Mouse (Mus musculus) mouse embryonic stem cell (cell line): Measurements from ENCODE around the gene Trim45.

Experiments used
- in situ Hi-C, 2 experiments: fragments of 300-500 bp; cut with MboI; formaldehyde crosslinking; loops; 1 replicate in 1 of 2; 3 replicates in 1 of 2; pipeline ENCODE4 v1.14.3; 2019 to 2020; ENCODE audit warnings: low sequenced_read_pairs in 2 of 2, low pct_unique_long_range_greater_than_20kb in 1 of 2, mixed read lengths in 1 of 2; ENCODE audit not compliant: unreplicated experiment in 1 of 2

Trim45 gene

DNA sequence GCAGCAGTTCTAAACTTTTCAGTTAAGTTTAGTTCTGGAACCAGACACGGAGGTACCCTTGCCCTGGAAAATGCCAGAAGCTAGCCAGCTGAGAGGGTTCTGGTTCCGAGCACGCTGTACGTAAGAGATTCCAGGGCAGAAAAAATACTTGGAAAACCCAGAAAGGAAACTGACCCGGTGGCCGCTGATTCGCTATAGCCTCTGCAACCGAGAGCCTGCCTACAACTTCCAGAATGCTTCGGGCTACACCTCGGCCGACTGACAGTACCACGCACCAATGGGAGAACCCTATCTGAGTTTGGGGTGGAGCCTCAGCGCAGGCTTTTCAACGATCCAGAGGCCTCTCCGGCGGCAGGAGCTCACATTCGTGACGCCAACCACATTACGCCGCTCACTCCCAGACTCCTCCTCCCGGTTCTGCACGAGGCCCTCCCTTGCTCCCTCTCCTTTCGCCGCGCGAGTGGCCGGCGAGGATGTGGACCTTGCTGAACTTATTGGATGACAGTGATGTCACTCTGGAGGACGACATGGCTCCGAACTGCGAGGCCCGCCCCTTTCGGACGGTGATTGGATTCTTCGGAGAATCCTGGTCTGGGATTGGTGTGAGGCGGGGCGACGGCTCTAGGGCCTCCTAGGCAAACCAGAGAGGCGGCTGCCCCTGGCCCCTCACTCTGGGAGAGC is at the start of gene Trim45:
TSS of gene Trim45 (plus strand) at position 378 of the 681 bp plus-strand sequence.
- in situ Hi-C loops: loop anchor here in 1 of 2 experiments (25.0 kb wide), 1 partner anchor 735 kb away; no protein-coding TSS in a partner anchor

DNA sequence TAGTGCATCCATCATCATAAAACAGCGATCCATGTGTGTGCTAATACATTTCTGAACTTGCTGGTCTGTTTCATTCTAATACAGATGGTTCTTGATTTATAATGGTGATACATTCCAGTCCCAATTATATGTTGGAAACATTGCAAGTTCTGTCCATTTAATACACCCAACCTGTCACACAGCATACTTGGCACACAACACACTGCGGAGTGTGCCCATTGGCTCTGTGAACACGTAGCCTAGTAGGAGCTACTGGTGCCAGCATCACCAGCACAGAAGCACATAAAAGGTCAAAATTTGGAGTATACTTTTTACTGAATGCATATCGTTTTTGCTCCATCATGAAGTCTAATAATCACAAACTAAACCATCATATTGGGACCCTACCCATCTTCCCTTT is 44.9 kb upstream of the Trim45 start:
- in situ Hi-C loops: no loop called here

DNA sequence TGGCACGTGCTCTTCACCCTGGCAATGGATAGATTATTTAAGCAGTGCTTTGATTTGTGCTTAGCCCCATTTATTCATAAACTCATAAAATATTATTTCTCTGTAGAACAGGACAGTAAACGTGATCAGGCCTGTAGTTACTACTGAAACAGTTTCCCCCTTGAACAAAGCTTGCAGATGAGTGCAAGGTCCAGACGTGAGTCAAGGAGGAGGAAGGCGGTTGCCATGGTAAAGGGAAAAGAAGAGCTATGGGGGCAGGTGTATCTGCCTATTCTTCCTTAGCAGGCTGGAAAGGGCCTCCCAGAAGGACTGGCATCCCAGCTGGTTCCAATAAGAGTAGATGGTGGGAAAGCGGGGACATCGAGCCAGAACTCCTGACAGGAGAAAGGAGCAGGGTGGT is 40.6 kb upstream of the Trim45 start:
- in situ Hi-C loops: no loop called here

DNA sequence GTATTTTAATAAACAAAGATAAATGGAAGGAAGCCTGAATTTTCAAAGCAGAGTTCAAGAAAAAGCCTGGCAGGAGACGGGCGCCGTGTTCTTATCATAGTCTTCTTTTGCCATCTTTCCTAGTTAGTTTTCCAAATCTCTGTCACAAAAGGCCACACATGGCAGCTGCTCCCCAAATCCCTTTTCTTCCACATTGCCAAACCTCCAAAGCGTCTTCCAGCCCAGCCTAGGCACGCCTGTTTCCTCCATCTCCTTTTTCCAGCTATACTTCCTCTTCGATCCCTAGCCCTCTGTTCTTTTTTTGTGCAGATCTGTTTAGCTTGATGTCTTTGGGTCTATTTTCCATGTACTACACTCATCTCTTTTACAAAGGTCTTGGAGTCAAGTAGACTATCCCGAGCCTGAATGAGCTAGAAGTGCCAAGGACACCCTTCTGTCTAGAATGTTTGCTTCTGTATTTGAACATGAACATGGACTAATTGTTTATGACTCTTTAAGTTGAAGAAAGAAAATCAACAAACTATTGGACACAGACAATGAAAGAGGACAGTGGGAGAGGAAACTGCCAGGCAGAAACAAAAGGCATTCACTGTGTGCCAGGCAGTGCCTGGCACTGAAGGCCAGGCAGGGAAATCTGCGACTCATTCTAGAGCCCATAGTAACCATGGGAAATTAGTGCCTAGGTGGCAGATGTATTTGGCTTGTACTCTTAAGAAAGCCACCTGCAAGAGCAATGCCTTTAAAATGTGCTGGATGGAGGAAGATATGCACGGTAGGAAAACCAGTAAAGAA is 40.0 kb upstream of the Trim45 start:
- in situ Hi-C loops: no loop called here

DNA sequence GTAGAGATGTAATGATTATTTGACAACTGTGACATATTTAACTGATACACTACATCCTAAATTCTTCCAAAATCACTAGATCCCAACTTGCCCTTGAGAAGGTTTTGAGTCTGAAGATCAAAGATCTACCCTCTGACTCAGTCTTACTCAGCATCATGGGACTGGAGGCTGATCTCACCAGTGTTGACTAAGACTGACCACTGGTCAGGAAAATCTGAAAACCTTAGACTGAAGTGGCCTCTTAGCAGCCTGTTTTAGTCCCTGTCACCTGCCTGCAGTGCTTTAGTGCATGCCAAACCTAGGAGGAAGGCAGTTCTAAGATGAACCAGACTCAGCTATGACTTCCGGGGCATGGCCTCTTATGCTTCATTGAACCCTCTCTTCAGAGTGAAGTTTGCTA is 32.8 kb upstream of the Trim45 start:
- in situ Hi-C loops: no loop called here

DNA sequence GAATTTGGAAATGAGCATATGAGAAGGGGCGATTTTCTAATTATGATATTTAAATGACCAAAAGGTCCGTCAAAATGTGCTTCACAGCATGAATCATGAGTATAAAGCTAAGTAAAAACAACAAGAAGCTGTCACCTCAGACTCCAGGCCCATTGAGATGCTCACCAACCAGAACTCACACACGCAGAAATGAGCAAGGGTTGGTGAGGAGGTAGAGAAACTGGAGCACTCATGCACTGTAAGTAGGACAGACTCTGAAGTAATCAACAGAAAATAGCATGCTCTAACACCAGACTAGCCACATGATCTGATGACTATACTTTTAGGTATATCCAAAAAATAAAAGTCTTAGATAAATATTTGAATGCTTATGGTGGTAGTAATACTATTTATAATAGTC is 31.6 kb upstream of the Trim45 start:
- in situ Hi-C loops: no loop called here

DNA sequence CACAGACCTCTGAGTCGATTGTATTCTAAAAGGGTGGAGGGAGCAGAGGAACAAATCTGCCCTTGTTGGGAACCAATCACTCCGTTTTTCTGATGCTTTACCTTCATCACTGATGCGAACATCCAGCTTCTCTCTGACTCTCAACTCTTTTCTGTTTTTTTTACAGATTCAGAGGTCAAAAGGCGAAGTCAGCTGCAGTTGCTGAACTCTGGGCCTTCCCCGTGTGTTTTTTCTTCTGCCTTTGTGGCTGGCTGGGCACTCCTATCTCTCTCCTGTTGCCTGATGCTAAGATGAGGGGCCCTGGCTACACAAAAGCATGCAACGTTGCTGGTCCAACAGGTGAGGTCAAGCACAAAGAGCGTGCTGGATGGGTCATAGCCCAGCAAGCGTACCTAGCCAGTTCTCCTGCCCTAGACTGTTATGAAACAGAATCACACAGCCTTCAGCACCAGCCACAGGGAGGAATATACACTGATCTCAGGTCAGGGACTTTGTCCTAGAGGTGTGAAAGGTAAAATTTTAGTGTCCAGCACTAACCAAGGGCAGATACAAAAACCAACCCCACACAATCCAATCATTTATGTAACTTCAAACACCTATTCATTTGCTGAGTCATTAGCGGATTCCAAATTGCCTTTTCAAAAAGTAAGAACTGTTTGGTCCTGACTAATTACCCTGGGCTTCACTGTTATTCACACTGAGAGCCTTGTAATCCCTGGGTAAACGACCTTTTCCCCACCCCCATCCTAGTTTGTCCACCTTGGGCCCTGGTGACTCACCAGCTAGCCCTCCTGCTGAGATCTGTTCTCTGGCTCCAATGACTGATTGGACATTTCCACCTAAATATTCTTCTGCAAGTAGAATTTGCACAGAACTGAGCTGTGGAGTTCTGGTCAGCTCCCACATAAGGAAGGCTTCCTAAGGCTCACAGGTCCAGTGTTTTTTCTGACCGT is 29.3 kb upstream of the Trim45 start:
- in situ Hi-C loops: no loop called here

DNA sequence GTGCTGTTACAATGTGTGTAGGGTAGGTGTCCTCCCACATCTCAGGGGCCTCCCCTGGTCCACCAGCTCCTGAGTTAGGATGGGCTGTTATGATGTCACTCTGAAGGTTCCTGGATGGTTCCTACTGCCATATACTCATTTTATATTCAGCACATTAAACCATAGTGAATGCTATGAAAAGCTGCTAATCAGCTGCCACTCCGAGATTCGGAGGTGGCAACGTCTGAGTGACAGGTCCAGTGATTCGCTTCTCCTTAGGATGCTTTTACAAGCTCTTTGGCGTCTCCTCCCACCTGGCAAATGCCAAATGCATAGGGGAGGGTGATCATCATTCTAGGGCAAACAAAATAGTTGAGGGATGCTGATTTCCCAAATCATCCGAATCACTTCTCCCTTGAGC is 26.5 kb upstream of the Trim45 start:
- in situ Hi-C loops: no loop called here

DNA sequence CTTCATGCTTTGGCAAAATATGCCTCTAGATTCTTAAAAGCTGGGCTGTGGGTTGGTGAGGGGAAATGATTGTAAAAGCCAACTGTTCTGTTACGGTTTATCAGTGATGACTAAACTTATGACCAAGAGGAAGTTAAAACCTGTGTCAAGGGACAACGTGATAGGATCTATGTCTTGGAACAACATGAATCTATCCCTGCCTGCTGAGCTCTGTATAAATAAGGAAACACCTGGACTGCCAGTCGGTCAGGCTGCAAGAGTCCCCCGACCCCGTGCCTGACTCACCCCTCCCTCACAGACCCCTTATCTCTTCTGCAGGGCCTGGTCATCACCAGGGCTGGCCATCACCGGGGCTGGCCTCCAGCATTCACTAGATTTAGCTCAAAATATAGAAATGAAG is 15.9 kb upstream of the Trim45 start:
- in situ Hi-C loops: loop anchor here in 1 of 2 experiments (25.0 kb wide), 1 partner anchor 719 kb away; no protein-coding TSS in a partner anchor

DNA sequence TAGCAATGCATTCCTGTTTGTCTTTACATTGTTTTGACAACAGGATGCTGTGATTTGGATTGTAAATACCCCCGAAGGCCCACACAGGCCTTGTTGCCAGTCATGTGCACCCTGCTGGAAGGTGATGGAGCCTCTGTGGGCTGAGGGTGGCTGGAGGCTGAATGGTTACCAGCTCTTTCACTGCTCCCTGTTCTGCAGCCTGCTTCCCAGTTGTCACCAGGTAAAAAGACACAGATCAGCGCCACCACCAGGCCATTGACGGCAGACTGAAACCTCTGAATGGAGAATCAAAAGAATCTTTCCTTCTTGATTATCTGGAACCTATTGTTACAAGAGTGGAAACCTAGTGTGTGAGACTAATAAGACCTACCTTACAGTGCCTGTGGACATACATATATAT is 15.1 kb upstream of the Trim45 start:
- in situ Hi-C loops: loop anchor here in 1 of 2 experiments (25.0 kb wide), 1 partner anchor 720 kb away; no protein-coding TSS in a partner anchor

DNA sequence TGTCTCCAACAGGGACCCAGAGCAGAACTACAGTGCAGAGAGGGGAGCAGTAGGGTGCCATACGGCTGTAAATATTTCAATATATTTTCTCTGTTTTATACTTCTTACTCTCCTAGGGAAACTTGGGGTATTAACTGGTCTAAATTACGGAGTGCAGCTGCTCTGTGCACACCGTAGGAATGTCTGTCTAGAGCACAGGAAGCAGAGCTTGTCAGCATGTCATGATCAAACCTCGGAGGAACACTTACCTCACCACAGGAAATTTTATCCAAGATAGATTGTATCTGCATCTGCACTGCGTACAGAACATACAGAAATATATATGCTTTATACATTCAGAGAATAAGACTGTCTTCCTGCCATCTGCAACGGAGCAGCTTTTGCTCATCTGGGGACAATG is 13.4 kb upstream of the Trim45 start:
- in situ Hi-C loops: loop anchor here in 1 of 2 experiments (25.0 kb wide), 1 partner anchor 721 kb away; no protein-coding TSS in a partner anchor

DNA sequence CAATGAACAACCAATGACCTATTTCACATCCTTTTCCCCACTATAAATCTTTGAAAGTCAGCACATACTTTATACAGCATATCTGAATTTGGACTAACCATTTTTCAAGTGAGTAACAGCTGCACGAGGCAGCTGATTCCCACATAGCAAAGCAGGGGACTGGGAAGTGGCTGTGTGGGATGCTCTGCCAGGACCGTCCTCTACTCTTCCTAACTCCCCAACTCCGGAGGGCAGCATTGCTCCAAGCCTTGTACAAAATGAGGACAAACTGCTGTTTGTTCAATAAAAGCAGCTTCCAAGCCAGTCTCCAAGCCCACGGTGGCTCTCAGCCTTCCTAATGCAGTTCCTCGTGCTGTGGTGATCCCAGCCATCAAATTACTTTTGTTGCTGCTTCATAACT is 11.4 kb upstream of the Trim45 start:
- in situ Hi-C loops: loop anchor here in 1 of 2 experiments (25.0 kb wide), 1 partner anchor 723 kb away; no protein-coding TSS in a partner anchor

DNA sequence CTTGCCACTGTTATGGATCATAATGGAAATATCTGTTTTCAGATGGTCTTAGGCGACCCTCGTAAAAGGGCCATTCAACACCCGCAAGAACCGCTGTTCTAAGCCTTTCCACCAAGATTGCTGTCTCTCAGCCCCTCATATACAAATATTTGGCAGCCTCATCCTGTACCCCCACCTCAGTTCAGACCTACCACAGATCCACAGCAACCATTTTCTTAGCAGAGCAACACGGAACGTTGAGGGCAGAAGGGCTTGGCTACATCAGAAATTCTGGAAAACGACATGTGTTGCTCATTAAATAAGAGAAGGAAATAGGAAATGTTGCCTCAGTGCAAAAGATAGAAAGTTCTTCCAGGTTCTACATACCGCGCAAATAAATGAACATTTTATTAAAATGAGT is 11.0 kb upstream of the Trim45 start:
- in situ Hi-C loops: loop anchor here in 1 of 2 experiments (25.0 kb wide), 1 partner anchor 724 kb away; no protein-coding TSS in a partner anchor

DNA sequence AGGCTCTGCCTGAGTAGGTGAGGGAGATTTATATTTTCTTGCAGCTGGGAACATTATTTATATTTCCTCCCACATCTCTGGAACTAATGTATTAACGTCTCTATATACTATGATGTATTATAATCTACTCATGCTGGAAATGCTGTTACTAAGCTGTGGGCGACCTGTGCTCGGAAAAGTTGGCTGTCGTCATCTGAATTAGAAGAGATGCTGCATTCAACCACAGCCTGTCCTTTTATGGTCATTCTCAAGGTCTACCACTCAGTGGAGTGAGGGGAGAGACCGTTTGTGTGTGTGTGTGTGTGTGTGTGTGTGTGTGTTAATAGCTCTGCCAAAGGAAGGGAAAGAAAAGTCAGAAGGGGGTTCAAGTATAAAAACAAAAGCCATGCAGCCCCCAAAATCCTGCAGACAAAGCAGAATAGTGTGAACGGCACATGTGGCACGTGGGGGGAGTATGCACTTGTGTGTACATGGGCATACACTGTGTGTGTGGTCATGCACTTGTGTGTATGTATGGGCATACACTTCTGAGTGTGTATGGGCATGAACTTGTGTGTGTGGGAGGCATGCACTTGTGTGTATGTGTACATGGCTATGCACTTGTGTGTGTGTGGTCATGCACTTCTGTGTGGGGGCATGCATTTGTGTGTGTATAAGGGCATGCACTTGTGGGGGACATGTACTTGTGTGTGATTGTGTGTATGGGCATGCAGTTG is 10.3 kb upstream of the Trim45 start:
- in situ Hi-C loops: loop anchor here in 1 of 2 experiments (25.0 kb wide), 1 partner anchor 724 kb away; no protein-coding TSS in a partner anchor

DNA sequence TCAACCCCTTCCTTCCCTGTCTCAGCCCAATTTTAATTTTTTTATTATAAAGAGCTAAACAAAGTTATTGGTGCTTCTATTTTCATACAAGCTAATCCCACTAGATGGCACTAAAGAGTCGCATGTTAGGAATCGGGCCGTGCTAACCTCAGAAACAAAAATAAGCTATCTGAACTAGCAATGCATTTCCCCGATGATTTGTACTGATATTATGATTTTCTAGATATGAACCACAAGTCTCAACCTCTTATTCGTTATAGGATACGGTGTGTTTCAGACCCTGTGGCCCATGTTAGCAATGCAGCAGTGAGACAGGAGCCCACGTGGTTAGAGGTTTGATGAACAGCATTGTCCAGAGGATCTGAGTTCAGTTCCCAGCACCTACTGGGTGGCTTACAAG is 5.2 kb upstream of the Trim45 start:
- in situ Hi-C loops: loop anchor here in 1 of 2 experiments (25.0 kb wide), 1 partner anchor 730 kb away; no protein-coding TSS in a partner anchor

DNA sequence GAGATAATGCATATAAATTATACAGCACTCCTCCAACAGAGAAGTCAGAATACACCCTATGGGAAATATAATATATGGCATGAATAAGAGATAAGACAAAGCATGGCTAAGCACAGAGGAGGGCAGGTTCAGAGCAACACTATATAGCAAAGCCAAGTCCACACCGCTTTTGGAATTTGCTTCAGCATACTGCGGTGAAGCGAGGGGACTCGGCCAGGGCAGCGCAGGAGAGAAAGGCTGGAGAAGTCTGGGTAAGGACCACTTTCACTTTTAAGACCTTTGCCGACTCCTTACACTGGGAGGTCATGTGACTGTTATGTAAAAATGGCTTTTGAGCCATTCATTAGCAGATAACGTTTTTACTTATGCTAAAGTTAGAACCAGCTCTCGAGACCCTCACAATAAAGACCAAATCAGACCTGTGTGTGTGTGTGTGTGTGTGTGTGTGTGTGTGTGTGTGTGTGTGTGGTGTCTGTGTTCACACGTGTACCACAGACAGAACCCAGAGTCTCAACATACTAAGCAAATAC is 1.3 kb upstream of the Trim45 start:
- in situ Hi-C loops: loop anchor here in 1 of 2 experiments (25.0 kb wide), 1 partner anchor 733 kb away; no protein-coding TSS in a partner anchor
